Mouse (Mus musculus) urinary bladder, adult 2 months (tissue): ENCODE data around the gene Msrb1. TPM values are rescaled to one million over a fixed set of nuclear protein-coding genes. Genes with fewer than 3 reads are reported as not detected.
A peak's percentile ranks its signal among the peaks of the same experiment; 100 is the strongest.
"Not testable (repeated sequence)": the region's sequence is repeated elsewhere in the genome, so short reads cannot be mapped to it uniquely, and the experiment has no call there.

ENCODE experiments used
- DNase-seq: peaks from one replicate; pipeline ENCODE4 v3.0.0; 2022; ENCODE audit warnings: low spot score
- polyA plus RNA-seq: library from polyadenylated mRNA; depleted of rRNA; stranded (reverse); fragments of >200 nt; gene quantifications from 2 replicates; pipeline ENCODE4 v1.2.3, GENCODE M21; 2012

Gene Msrb1
- polyA plus RNA-seq, 1 experiment: 195 TPM

- DNase-seq: peak; percentile 87
These were observed 16.8 kb upstream of the Msrb1 start for GRCm38 (mm10) chr17:24719494-24720222.

GRCm38 (mm10) chr17:24720616-24721015, 15.8 kb upstream of the Msrb1 start:
- not testable (repeated sequence) for DNase-seq

- not testable (repeated sequence) for DNase-seq
These were observed 15.0 kb upstream of the Msrb1 start for GRCm38 (mm10) chr17:24721383-24721955.

- DNase-seq: no peak
These were observed 14.1 kb upstream of the Msrb1 start for GRCm38 (mm10) chr17:24722220-24722924.

- DNase-seq: no peak
These were observed 13.1 kb upstream of the Msrb1 start for GRCm38 (mm10) chr17:24723122-24723880.

- DNase-seq: no peak
These were observed 12.6 kb upstream of the Msrb1 start for GRCm38 (mm10) chr17:24723881-24724180.

- peak; percentile 98 for DNase-seq
These were observed 12.3 kb upstream of the Msrb1 start, which contains the start of gene Ndufb10 for GRCm38 (mm10) chr17:24724184-24724583. Gene Ndufb10 (minus strand): TSS chr17:24724478.

- DNase-seq: no peak
These were observed 10.6 kb upstream of the Msrb1 start for GRCm38 (mm10) chr17:24725637-24726390.

- DNase-seq: no peak
These were observed 8.8 kb upstream of the Msrb1 start, which contains the start of gene Rpl3l for GRCm38 (mm10) chr17:24727618-24728017. Gene Rpl3l (plus strand): TSS chr17:24727820.

GRCm38 (mm10) chr17:24728184-24728583, 8.3 kb upstream of the Msrb1 start:
- DNase-seq: no peak

GRCm38 (mm10) chr17:24729067-24729466, 7.4 kb upstream of the Msrb1 start:
- no peak for DNase-seq

- DNase-seq: no peak
These were observed 5.7 kb upstream of the Msrb1 start for GRCm38 (mm10) chr17:24730787-24731186.

GRCm38 (mm10) chr17:24732233-24732935, 4.1 kb upstream of the Msrb1 start:
- no peak for DNase-seq

- no peak for DNase-seq
These were observed 2.9 kb upstream of the Msrb1 start for GRCm38 (mm10) chr17:24733434-24734050.

- no peak for DNase-seq
These were observed 1.9 kb upstream of the Msrb1 start for GRCm38 (mm10) chr17:24734513-24734912.

GRCm38 (mm10) chr17:24735446-24735845, 996 bp upstream of the Msrb1 start:
- DNase-seq: no peak

- DNase-seq: no peak
These were observed 831 bp downstream of the Msrb1 start for GRCm38 (mm10) chr17:24737135-24737810.

GRCm38 (mm10) chr17:24738238-24738637, 1.8 kb downstream of the Msrb1 start:
- no peak for DNase-seq

- no peak for DNase-seq
These were observed 3.5 kb downstream of the Msrb1 start for GRCm38 (mm10) chr17:24739926-24740325.

- no peak for DNase-seq
These were observed 5.9 kb downstream of the Msrb1 start for GRCm38 (mm10) chr17:24742307-24742706.
